Mouse (Mus musculus): ENCODE data around the gene Mrpl44. TPM values are rescaled to one million over a fixed set of nuclear protein-coding genes. Genes with fewer than 3 reads are reported as not detected.

Mrpl44 gene
- total and polyA plus RNA-seq, 3 experiments: 29.4 to 66.6 (median 61.5) TPM

- Histone ChIP-seq H3K36me3 (ENCODE audit: control insufficient read depth, insufficient read depth, low read length) (no peaks in the 10 kb centered on the region), H3K4me1 (ENCODE audit: control insufficient read depth, insufficient read depth, low read length) (no peaks in the 10 kb centered on the region), H3K9ac (ENCODE audit: low read depth, low read length) (no peak overlapping the region), H3K79me2 (replicated peaks; ENCODE audit: control insufficient read depth, insufficient read depth, low read length) (no peaks in the 10 kb centered on the region), H3K27ac (no peak overlapping the region), H3K4me3 (no peak overlapping the region), H3K27me3 (ENCODE audit: control insufficient read depth, insufficient read depth, low read length) (no peaks in the 10 kb centered on the region)
- TF ChIP-seq CTCF (IDR thresholded peaks at IDR 0.05) (no peak), POLR2A (IDR thresholded peaks at IDR 0.05; ENCODE audit: insufficient read depth, low read depth, low read length) (no peak)
- intact Hi-C loops (cut with DNase I): loop anchor here (5.0 kb wide), 1 partner anchor 78 kb away; no protein-coding TSS in a partner anchor
- WGBS: 84% methylated on average over 3 of the region's 3 CpGs
- DNase-seq: no peak
Measured at GRCm38 (mm10) chr1:79809447-79809846, 33.6 kb downstream of the Mrpl44 start.

- 82% methylated on average over 3 of the region's 3 CpGs for WGBS
- intact Hi-C loops (cut with DNase I): no loop called here
- Histone ChIP-seq H3K27me3 (ENCODE audit: control insufficient read depth, insufficient read depth, low read length) (no peaks in the 10 kb centered on the region), H3K4me3 (no peak overlapping the region), H3K9ac (ENCODE audit: low read depth, low read length) (no peak overlapping the region), H3K4me1 (ENCODE audit: control insufficient read depth, insufficient read depth, low read length) (no peaks in the 10 kb centered on the region), H3K36me3 (ENCODE audit: control insufficient read depth, insufficient read depth, low read length) (no peaks in the 10 kb centered on the region), H3K27ac (no peak overlapping the region), H3K79me2 (replicated peaks; ENCODE audit: control insufficient read depth, insufficient read depth, low read length) (no peaks in the 10 kb centered on the region)
- no peak for DNase-seq
- TF ChIP-seq EP300 (IDR thresholded peaks at IDR 0.05; ENCODE audit: insufficient read depth, low read depth, low read length): no peak
- no peak for TF ChIP-seq POLR2A (IDR thresholded peaks at IDR 0.05; ENCODE audit: insufficient read depth, low read depth, low read length)
- no peak for TF ChIP-seq CTCF (IDR thresholded peaks at IDR 0.05)
Measured at GRCm38 (mm10) chr1:79815446-79815845, 39.6 kb downstream of the Mrpl44 start.

GRCm38 (mm10) chr1:79819296-79819879, 43.6 kb downstream of the Mrpl44 start:
- intact Hi-C loops (cut with DNase I): no loop called here
- Histone ChIP-seq H3K4me3 (no peak overlapping the region), H3K9ac (ENCODE audit: low read depth, low read length) (no peak overlapping the region), H3K79me2 (replicated peaks; ENCODE audit: control insufficient read depth, insufficient read depth, low read length) (no peaks in the 10 kb centered on the region), H3K36me3 (ENCODE audit: control insufficient read depth, insufficient read depth, low read length) (no peaks in the 10 kb centered on the region), H3K27ac (no peak overlapping the region), H3K27me3 (ENCODE audit: control insufficient read depth, insufficient read depth, low read length) (no peaks in the 10 kb centered on the region), H3K4me1 (ENCODE audit: control insufficient read depth, insufficient read depth, low read length) (peaks cover 4% of the 10 kb centered on the region)
- TF ChIP-seq POLR2A (IDR thresholded peaks at IDR 0.05; ENCODE audit: insufficient read depth, low read depth, low read length) (no peak), CTCF (IDR thresholded peaks at IDR 0.05) (peak; percentile 51)
- no peak for DNase-seq
- WGBS: 74% methylated on average over 11 of the region's 11 CpGs

- Histone ChIP-seq H3K9ac (ENCODE audit: low read depth, low read length) (no peak overlapping the region), H3K79me2 (replicated peaks; ENCODE audit: control insufficient read depth, insufficient read depth, low read length) (no peaks in the 10 kb centered on the region), H3K27me3 (ENCODE audit: control insufficient read depth, insufficient read depth, low read length) (no peaks in the 10 kb centered on the region), H3K27ac (peak overlapping the region; percentile 68), H3K4me3 (no peak overlapping the region), H3K4me1 (ENCODE audit: control insufficient read depth, insufficient read depth, low read length) (peaks cover 6% of the 10 kb centered on the region), H3K36me3 (ENCODE audit: control insufficient read depth, insufficient read depth, low read length) (no peaks in the 10 kb centered on the region)
- 24% methylated on average over 13 of the region's 13 CpGs for WGBS
- peak; percentile 66 to 74 for DNase-seq
- intact Hi-C loops (cut with DNase I): loop anchor here (5.0 to 10.0 kb wide), 3 partner anchors 34 to 192 kb away; no protein-coding TSS in a partner anchor
- TF ChIP-seq POLR2A (IDR thresholded peaks at IDR 0.05; ENCODE audit: insufficient read depth, low read depth, low read length) (no peak), CTCF (IDR thresholded peaks at IDR 0.05) (no peak), EP300 (IDR thresholded peaks at IDR 0.05; ENCODE audit: insufficient read depth, low read depth, low read length) (no peak)
Measured at GRCm38 (mm10) chr1:79822806-79823525, 47.1 kb downstream of the Mrpl44 start.

GRCm38 (mm10) chr1:79823951-79824633, 48.3 kb downstream of the Mrpl44 start:
- WGBS: 64% methylated on average over 14 of the region's 14 CpGs
- peak overlapping the region; percentile 44 for H3K9ac ChIP-seq (ENCODE audit: low read depth, low read length)
- H3K27ac ChIP-seq: peak overlapping the region; percentile 69
- DNase-seq: peak in 1 of 2 experiments; percentile 24
- H3K4me1 ChIP-seq (ENCODE audit: control insufficient read depth, insufficient read depth, low read length): peaks cover 6% of the 10 kb centered on the region
- TF ChIP-seq EP300 (IDR thresholded peaks at IDR 0.05; ENCODE audit: insufficient read depth, low read depth, low read length) (no peak), CTCF (IDR thresholded peaks at IDR 0.05) (no peak), POLR2A (IDR thresholded peaks at IDR 0.05; ENCODE audit: insufficient read depth, low read depth, low read length) (no peak)
- intact Hi-C loops (cut with DNase I): loop anchor here (5.0 to 10.0 kb wide), 3 partner anchors 33 to 191 kb away; no protein-coding TSS in a partner anchor
- H3K79me2 ChIP-seq (replicated peaks; ENCODE audit: control insufficient read depth, insufficient read depth, low read length): no peaks in the 10 kb centered on the region
- H3K4me3 ChIP-seq: peak overlapping the region; percentile 9; the same call in 1 of the 2 replicates
- H3K27me3 ChIP-seq (ENCODE audit: control insufficient read depth, insufficient read depth, low read length): no peaks in the 10 kb centered on the region
- H3K36me3 ChIP-seq (ENCODE audit: control insufficient read depth, insufficient read depth, low read length): no peaks in the 10 kb centered on the region

Other genes starting within 250 kb of the Mrpl44 start
- gene Ap1s3, start 104.0 kb upstream of the Mrpl44 start, total RNA-seq (2021): under 1 TPM; 0.20 to 0.29 TPM
- gene Ap1s3, start 104.0 kb upstream of the Mrpl44 start, polyA plus RNA-seq (2012; rRNA removed): 0.12 and 2.9 TPM in 2 replicates
- gene Wdfy1, start 125 bp downstream of the Mrpl44 start, total RNA-seq (2021): 10 to 100 TPM; 14.0 to 14.9 TPM
- 15.8 and 23.5 TPM in 2 replicates for gene Wdfy1, start 125 bp downstream of the Mrpl44 start, polyA plus RNA-seq (2012; rRNA removed)
- gene Serpine2, start 85.2 kb downstream of the Mrpl44 start, total RNA-seq (2021): 10 to 100 TPM; 18.1 to 24.9 TPM
- 28.4 and 40.6 TPM in 2 replicates for gene Serpine2, start 85.2 kb downstream of the Mrpl44 start, polyA plus RNA-seq (2012; rRNA removed)

Data from heart, adult 2 months (tissue).